Comparison of ENCODE assay signal across 25 mouse cellular contexts in genomic region chr10:88834227-88834626, GRCm38 (mm10). TPM values are rescaled to one million over a fixed set of nuclear protein-coding genes. Genes with fewer than 3 reads are reported as not detected.
DNase-seq lines count a peak whose midpoint lies in the region; ATAC-seq lines count a peak whose summit lies in the region.
"Had no signal": no experiment of that assay in that cellular context is flagged by ENCODE, and none has a peak within 500 bp of the region (broad histone marks: within the 10 kb centered on the region; RNA-seq: fewer than 3 reads in every experiment).

No protein-coding gene starts in this region.

- H3K4me3 ChIP-seq in embryonic facial prominence, embryonic 14.5 days (ENCODE audit: low read depth, low read length): no peak overlapping the region
- H3K4me3 ChIP-seq in embryonic facial prominence, embryonic 10.5 days: no peak overlapping the region
- H3K4me3 ChIP-seq: embryonic facial prominence, embryonic 15.5 days; gastrocnemius, adult 2 months; heart, embryonic 13.5 days; hindbrain, embryonic 10.5 days; hindbrain, embryonic 13.5 days had no signal

- no peak overlapping the region for H3K9ac ChIP-seq in embryonic facial prominence, embryonic 14.5 days (ENCODE audit: low read depth, low read length)
- H3K9ac ChIP-seq: embryonic facial prominence, embryonic 15.5 days; forebrain, postnatal 0 days; heart, embryonic 13.5 days; hindbrain, embryonic 13.5 days had no signal

- no peaks in the 10 kb centered on the region for H3K27me3 ChIP-seq in embryonic facial prominence, embryonic 14.5 days (replicated peaks; ENCODE audit: control insufficient read depth, insufficient read depth, low read length)
- H3K27me3 ChIP-seq in embryonic facial prominence, embryonic 10.5 days (replicated peaks; ENCODE audit: low read depth, poor library complexity, severe bottlenecking): no peaks in the 10 kb centered on the region
- H3K27me3 ChIP-seq: embryonic facial prominence, embryonic 15.5 days; heart, embryonic 13.5 days; hindbrain, embryonic 13.5 days had no signal

- no peaks in the 10 kb centered on the region for H3K36me3 ChIP-seq in embryonic facial prominence, embryonic 14.5 days (ENCODE audit: control insufficient read depth, insufficient read depth, low read length)
- H3K36me3 ChIP-seq in embryonic facial prominence, embryonic 10.5 days (replicated peaks): no peaks in the 10 kb centered on the region
- H3K36me3 ChIP-seq: embryonic facial prominence, embryonic 15.5 days; heart, embryonic 13.5 days; hindbrain, embryonic 10.5 days; hindbrain, embryonic 13.5 days had no signal

- no peak overlapping the region for H3K4me2 ChIP-seq in embryonic facial prominence, embryonic 14.5 days (ENCODE audit: low read depth, low read length)
- H3K4me2 ChIP-seq: embryonic facial prominence, embryonic 15.5 days; heart, embryonic 13.5 days; hindbrain, embryonic 13.5 days had no signal

- H3K27ac ChIP-seq in embryonic facial prominence, embryonic 14.5 days (replicated peaks; ENCODE audit: low read depth, low read length): no peak overlapping the region
- no peak overlapping the region for H3K27ac ChIP-seq in embryonic facial prominence, embryonic 10.5 days (replicated peaks)
- H3K27ac ChIP-seq: embryonic facial prominence, embryonic 15.5 days; gastrocnemius, adult 2 months; heart, embryonic 13.5 days; hindbrain, embryonic 10.5 days; hindbrain, embryonic 13.5 days had no signal

- H3K4me1 ChIP-seq in embryonic facial prominence, embryonic 14.5 days (ENCODE audit: control insufficient read depth, insufficient read depth, low read length): no peaks in the 10 kb centered on the region
- H3K4me1 ChIP-seq in embryonic facial prominence, embryonic 10.5 days: no peaks in the 10 kb centered on the region
- H3K4me1 ChIP-seq: embryonic facial prominence, embryonic 15.5 days; heart, embryonic 13.5 days; hindbrain, embryonic 10.5 days; hindbrain, embryonic 13.5 days had no signal

- DNase-seq in embryonic facial prominence, embryonic 14.5 days (ENCODE audit: low spot score): peak; percentile 41
- DNase-seq in embryonic facial prominence, embryonic 10.5 days (ENCODE audit: low spot score): no peak
- peak; percentile 19 for DNase-seq in kidney, adult 11 months
- DNase-seq in kidney, postnatal 36 days: no peak
- peak; percentile 26 to 55 for DNase-seq in kidney, adult 8-10 months
- no peak for DNase-seq in kidney, postnatal 4 days
- DNase-seq: adrenal gland, adult 8-10 months; adrenal gland, postnatal 25 days; cerebellum, adult 11-12 months; cerebellum, adult 8-10 months; cerebellum, postnatal 10 days; cerebellum, postnatal 36 days; embryo, embryonic 11 days; forebrain, postnatal 0 days; gastrocnemius, adult 2 months; gastrocnemius, postnatal 14 days; heart, adult 18-20 months had no signal

- peak; percentile 18; the same call in 1 of the 2 replicates for ATAC-seq in embryonic facial prominence, embryonic 14.5 days (ENCODE audit: low read depth)
- ATAC-seq: activated CD4-positive, CD25-positive, alpha-beta regulatory T cell, adult 4 months; forebrain, embryonic 14.5 days; forebrain, postnatal 0 days; hindbrain, embryonic 16.5 days had no signal

- 38% methylated on average over 2 of the region's 2 CpGs for WGBS in embryonic facial prominence, embryonic 14.5 days
- 65% methylated on average over 2 of the region's 2 CpGs for WGBS in embryonic facial prominence, embryonic 10.5 days

- H3K9me3 ChIP-seq in embryonic facial prominence, embryonic 14.5 days (ENCODE audit: control insufficient read depth, low read length): no peaks in the 10 kb centered on the region
- no peaks in the 10 kb centered on the region for H3K9me3 ChIP-seq in embryonic facial prominence, embryonic 10.5 days
- H3K9me3 ChIP-seq: embryonic facial prominence, embryonic 15.5 days; hindbrain, embryonic 10.5 days had no signal

RNA-seq across cellular contexts. Expression of gene Utp20, which starts 7.6 kb away (rescaled TPM):
- polyA plus RNA-seq in embryonic facial prominence, embryonic 14.5 days (2014; fragmentation: Nextera tagmentation; extraction: Ambion mirVana): 17.5 and 19.5 TPM in 2 replicates
- 26.4 and 27.1 TPM in 2 replicates for polyA plus RNA-seq in embryonic facial prominence, embryonic 10.5 days (2016; fragmentation: Nextera tagmentation; extraction: Ambion mirVana)

RNA-seq across cellular contexts. Expression of gene Slc5a8, which starts 51.6 kb away (rescaled TPM):
- polyA plus RNA-seq in embryonic facial prominence, embryonic 14.5 days (2014; fragmentation: Nextera tagmentation; extraction: Ambion mirVana): 0.34 and 0.68 TPM in 2 replicates
- polyA plus RNA-seq in embryonic facial prominence, embryonic 10.5 days (2016; fragmentation: Nextera tagmentation; extraction: Ambion mirVana): 0.08 TPM in 1 of 2 replicates, not detected in the other
- polyA plus RNA-seq: activated CD4-positive, CD25-positive, alpha-beta regulatory T cell, adult 4 months; cortical plate, adult 2 months; heart, embryonic 13.5 days; hindbrain, embryonic 10.5 days had no signal

Comparison
In these comparisons a context has a peak if more than half of its experiments do, and no peak if none do; other contexts are left out.
1. DNase-seq: peak in embryonic facial prominence, embryonic 14.5 days (single experiment), kidney, adult 11 months (single experiment) and kidney, adult 8-10 months (2 of 2); none in embryonic facial prominence, embryonic 10.5 days (single experiment), kidney, postnatal 36 days (0 of 2) and kidney, postnatal 4 days (0 of 2).